23 mouse cellular contexts compared by ENCODE assay signal in genomic region chr12:3680721-3681120, GRCm38 (mm10).
A peak's percentile ranks its signal among the peaks of the same experiment; 100 is the strongest.
DNase-seq lines count a peak whose midpoint lies in the region; ATAC-seq and TF ChIP-seq lines count a peak whose summit lies in the region.
"Had no signal": no experiment of that assay in that cellular context is flagged by ENCODE, and none has a peak within 500 bp of the region (broad histone marks: within the 10 kb centered on the region; RNA-seq: fewer than 3 reads in every experiment).

No protein-coding gene starts in this region.

- no peaks in the 10 kb centered on the region for H3K9me3 ChIP-seq in embryonic facial prominence, embryonic 11.5 days (replicated peaks; ENCODE audit: control insufficient read depth, low read length)
- no peaks in the 10 kb centered on the region for H3K9me3 ChIP-seq in embryonic facial prominence, embryonic 10.5 days
- H3K9me3 ChIP-seq: embryonic facial prominence, embryonic 12.5 days; forebrain, embryonic 13.5 days; forebrain, embryonic 15.5 days; G1E had no signal

- no peak overlapping the region for H3K27ac ChIP-seq in embryonic facial prominence, embryonic 11.5 days (replicated peaks; ENCODE audit: low read depth, low read length)
- no peak overlapping the region for H3K27ac ChIP-seq in embryonic facial prominence, embryonic 10.5 days (replicated peaks)
- peak overlapping the region; percentile 32; the same call in 1 of the 2 replicates for H3K27ac ChIP-seq in layer of hippocampus, adult 2 months
- H3K27ac ChIP-seq: forebrain, embryonic 13.5 days; forebrain, embryonic 15.5 days had no signal

- H3K27me3 ChIP-seq in embryonic facial prominence, embryonic 11.5 days (ENCODE audit: control insufficient read depth, insufficient read depth, low read length): no peaks in the 10 kb centered on the region
- no peaks in the 10 kb centered on the region for H3K27me3 ChIP-seq in embryonic facial prominence, embryonic 10.5 days (replicated peaks; ENCODE audit: low read depth, poor library complexity, severe bottlenecking)
- H3K27me3 ChIP-seq: CH12.LX; embryonic facial prominence, embryonic 12.5 days; forebrain, embryonic 13.5 days; forebrain, embryonic 15.5 days; Patski had no signal

- 49% methylated on average over 5 of the region's 5 CpGs for WGBS in embryonic facial prominence, embryonic 11.5 days
- WGBS in embryonic facial prominence, embryonic 10.5 days: 76% methylated on average over 5 of the region's 5 CpGs

- no peaks in the 10 kb centered on the region for H3K4me1 ChIP-seq in embryonic facial prominence, embryonic 11.5 days (ENCODE audit: control insufficient read depth, insufficient read depth, low read length)
- H3K4me1 ChIP-seq in embryonic facial prominence, embryonic 10.5 days: 0 out of 2 replicates have a peak, but pooled peaks cover 6% of the 10 kb centered on the region
- H3K4me1 ChIP-seq: embryonic facial prominence, embryonic 12.5 days; forebrain, embryonic 13.5 days had no signal

- no peaks in the 10 kb centered on the region for H3K36me3 ChIP-seq in embryonic facial prominence, embryonic 11.5 days (replicated peaks; ENCODE audit: control insufficient read depth, insufficient read depth, low read depth, low read length)
- H3K36me3 ChIP-seq in embryonic facial prominence, embryonic 10.5 days (replicated peaks): no peaks in the 10 kb centered on the region
- H3K36me3 ChIP-seq: embryonic facial prominence, embryonic 12.5 days; forebrain, embryonic 15.5 days; G1E had no signal

- H3K4me3 ChIP-seq in embryonic facial prominence, embryonic 11.5 days (ENCODE audit: low read depth, low read length): no peak overlapping the region
- no peak overlapping the region for H3K4me3 ChIP-seq in embryonic facial prominence, embryonic 10.5 days
- H3K4me3 ChIP-seq in layer of hippocampus, adult 2 months: no peak overlapping the region
- H3K4me3 ChIP-seq: embryonic facial prominence, embryonic 12.5 days; forebrain, embryonic 13.5 days; forebrain, embryonic 15.5 days had no signal

- ATAC-seq in embryonic facial prominence, embryonic 11.5 days (replicated peaks; ENCODE audit: insufficient number of reproducible peaks, low FRiP score, low TSS enrichment, low read depth): no peak
- ATAC-seq: activated CD4-positive, CD25-positive, alpha-beta regulatory T cell, adult 4 months; CD4-positive, CD25-positive, alpha-beta regulatory T cell, adult 4 months; forebrain, embryonic 13.5 days; forebrain, embryonic 15.5 days; forebrain, postnatal 0 days; Patski had no signal

- DNase-seq in embryonic facial prominence, embryonic 11.5 days (ENCODE audit: low spot score): peak; percentile 56
- DNase-seq in embryonic facial prominence, embryonic 10.5 days (ENCODE audit: low spot score): no peak
- no peak for DNase-seq in layer of hippocampus, adult 2 months (ENCODE audit: low spot score in 2 of 2)
- no peak for DNase-seq in layer of hippocampus, adult 9-11 months
- no peak for DNase-seq in urinary bladder, adult 2 months (ENCODE audit: low spot score)
- DNase-seq: adrenal gland, adult 8-10 months; adrenal gland, postnatal 14 days; adrenal gland, postnatal 36 days; B cell, adult 2 months; cerebellum, adult 11-12 months; cerebellum, adult 2 months; cerebellum, adult 9-10 months; cerebellum, postnatal 10 days; cerebellum, postnatal 25 days; forebrain, postnatal 0 days had no signal

- H3K4me2 ChIP-seq in embryonic facial prominence, embryonic 11.5 days (ENCODE audit: low read depth, low read length): no peak overlapping the region
- H3K4me2 ChIP-seq: embryonic facial prominence, embryonic 12.5 days; forebrain, embryonic 13.5 days; forebrain, embryonic 15.5 days had no signal

- no peak overlapping the region for H3K9ac ChIP-seq in embryonic facial prominence, embryonic 11.5 days (replicated peaks; ENCODE audit: low read length)
- H3K9ac ChIP-seq: embryonic facial prominence, embryonic 12.5 days; forebrain, embryonic 13.5 days; forebrain, embryonic 15.5 days; forebrain, postnatal 0 days had no signal

- TF ChIP-seq CTCF in layer of hippocampus, adult 2 months (conservative IDR thresholded peaks at IDR 0.05): no peak
